Comparison of ENCODE assay signal across 43 mouse cellular contexts in the genomic region with DNA sequence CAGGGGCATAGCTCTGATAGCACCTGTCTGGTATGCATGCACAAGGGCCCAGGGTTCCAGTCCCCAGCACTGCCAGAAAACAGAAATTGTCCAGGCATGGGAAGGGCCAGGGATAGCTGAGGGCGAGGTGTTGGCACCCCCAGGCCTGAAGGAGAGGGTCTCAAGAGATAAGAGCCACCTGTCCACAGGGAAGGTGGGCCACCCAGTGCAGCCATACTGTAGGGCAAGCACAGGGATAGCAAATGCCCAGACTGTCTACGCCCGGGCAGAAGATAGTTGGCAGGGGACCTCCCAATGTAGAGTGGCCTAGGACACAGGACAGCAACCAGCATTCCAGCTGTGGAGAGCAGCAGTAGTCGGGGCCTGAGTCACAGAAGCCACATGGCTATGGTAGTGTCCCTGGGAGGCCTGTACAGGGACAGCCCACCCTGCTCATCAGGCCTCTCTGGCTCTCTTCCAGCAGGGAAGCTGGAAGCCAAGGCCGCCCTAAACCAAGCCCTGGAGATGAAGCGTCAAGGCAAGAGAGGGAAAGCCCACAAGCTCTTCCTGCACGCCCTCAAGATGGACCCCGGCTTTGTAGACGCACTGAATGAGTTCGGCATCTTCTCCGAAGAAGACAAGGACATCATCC. TPM values are rescaled to one million over a fixed set of nuclear protein-coding genes. Genes with fewer than 3 reads are reported as not detected.
DNase-seq lines count a peak whose midpoint lies in the region; ATAC-seq and TF ChIP-seq lines count a peak whose summit lies in the region.
"Had no signal": no experiment of that assay in that cellular context is flagged by ENCODE, and none has a peak within 500 bp of the region (broad histone marks: within the 10 kb centered on the region; RNA-seq: fewer than 3 reads in every experiment).

No protein-coding gene starts in this region.

- no peak for TF ChIP-seq CTCF in midbrain, postnatal 0 days (IDR thresholded peaks at IDR 0.05)

- H3K4me2 ChIP-seq in hindbrain, embryonic 13.5 days: no peak overlapping the region
- H3K4me2 ChIP-seq in midbrain, postnatal 0 days (ENCODE audit: low read depth, low read length, poor library complexity, severe bottlenecking): no peak overlapping the region
- H3K4me2 ChIP-seq in midbrain, embryonic 16.5 days (ENCODE audit: low read length): no peak overlapping the region

- no peak overlapping the region for H3K27ac ChIP-seq in hindbrain, embryonic 10.5 days
- no peak overlapping the region for H3K27ac ChIP-seq in hindbrain, embryonic 13.5 days
- H3K27ac ChIP-seq in midbrain, postnatal 0 days (ENCODE audit: low read depth, low read length): no peak overlapping the region
- no peak overlapping the region for H3K27ac ChIP-seq in midbrain, embryonic 16.5 days (ENCODE audit: low read length)
- H3K27ac ChIP-seq: embryonic facial prominence, embryonic 10.5 days; embryonic facial prominence, embryonic 15.5 days; forebrain, embryonic 15.5 days; gastrocnemius, adult 2 months; hindbrain, postnatal 0 days; intestine, embryonic 15.5 days; kidney, postnatal 0 days; limb, embryonic 15.5 days; liver, embryonic 14.5 days; lung, embryonic 15.5 days; midbrain, embryonic 12.5 days; neural tube, embryonic 15.5 days had no signal

- ATAC-seq in hindbrain, embryonic 13.5 days (ENCODE audit: low FRiP score): no peak
- ATAC-seq in midbrain, postnatal 0 days (ENCODE audit: low FRiP score): no peak
- no peak for ATAC-seq in midbrain, embryonic 16.5 days
- ATAC-seq: forebrain, embryonic 15.5 days; hindbrain, postnatal 0 days; intestine, embryonic 15.5 days had no signal

- DNase-seq in adrenal gland, adult (ENCODE audit: inconsistent age in 2 of 2, low spot score in 1 of 2): peak; percentile 29 to 56
- no peak for DNase-seq in adrenal gland, adult 8-10 months
- DNase-seq in cerebellum, adult 9-10 months: peak; percentile 48
- DNase-seq in cerebellum, postnatal 25 days: no peak
- DNase-seq in hindbrain, embryonic 10.5 days (ENCODE audit: low spot score): no peak
- no peak for DNase-seq in midbrain, postnatal 0 days (ENCODE audit: low spot score)
- DNase-seq: cerebellum, postnatal 14 days; gastrocnemius, adult 2 months; heart, postnatal 14 days; kidney, adult 2 months; kidney, postnatal 4 days; lung, postnatal 36 days; retina, postnatal 1 day; right cerebral cortex, postnatal 14 days; thymus, adult 18-20 months; thymus, postnatal 25 days had no signal

- no peak overlapping the region for H3K9ac ChIP-seq in hindbrain, embryonic 13.5 days
- 0 out of 2 replicates have a peak overlapping the region, but pooled peaks have one; percentile 4 for H3K9ac ChIP-seq in midbrain, postnatal 0 days (replicated peaks; ENCODE audit: low read length, poor library complexity, severe bottlenecking)
- H3K9ac ChIP-seq in midbrain, embryonic 16.5 days (ENCODE audit: low read depth, low read length): no peak overlapping the region
- H3K9ac ChIP-seq: embryonic facial prominence, embryonic 15.5 days; limb, embryonic 15.5 days; lung, embryonic 15.5 days; midbrain, embryonic 12.5 days had no signal

- H3K36me3 ChIP-seq in hindbrain, embryonic 10.5 days: peaks cover 55% of the 10 kb centered on the region
- H3K36me3 ChIP-seq in hindbrain, embryonic 13.5 days: peaks cover 51% of the 10 kb centered on the region
- peaks cover 40% of the 10 kb centered on the region for H3K36me3 ChIP-seq in midbrain, postnatal 0 days (ENCODE audit: insufficient read depth, low read length)
- peaks cover 28% of the 10 kb centered on the region for H3K36me3 ChIP-seq in midbrain, embryonic 16.5 days (ENCODE audit: control insufficient read depth, insufficient read depth, low read length)

- WGBS in hindbrain, embryonic 10.5 days: 90% methylated on average over 11 of the region's 11 CpGs
- 90% methylated on average over 11 of the region's 11 CpGs for WGBS in hindbrain, embryonic 13.5 days
- WGBS in midbrain, postnatal 0 days: 93% methylated on average over 11 of the region's 11 CpGs
- WGBS in midbrain, embryonic 16.5 days: 91% methylated on average over 11 of the region's 11 CpGs

- no peaks in the 10 kb centered on the region for H3K9me3 ChIP-seq in hindbrain, embryonic 10.5 days
- H3K9me3 ChIP-seq in hindbrain, embryonic 13.5 days: no peaks in the 10 kb centered on the region
- no peaks in the 10 kb centered on the region for H3K9me3 ChIP-seq in midbrain, postnatal 0 days (ENCODE audit: low read length)
- H3K9me3 ChIP-seq in midbrain, embryonic 16.5 days (replicated peaks; ENCODE audit: control insufficient read depth, low read length, poor library complexity, severe bottlenecking): no peaks in the 10 kb centered on the region
- H3K9me3 ChIP-seq: embryonic facial prominence, embryonic 10.5 days; embryonic facial prominence, embryonic 15.5 days; forebrain, embryonic 15.5 days; intestine, embryonic 15.5 days; limb, embryonic 15.5 days; lung, embryonic 15.5 days; midbrain, embryonic 12.5 days; neural tube, embryonic 15.5 days had no signal

- H3K4me1 ChIP-seq in hindbrain, embryonic 10.5 days (replicated peaks): peaks cover 27% of the 10 kb centered on the region
- peaks cover 25% of the 10 kb centered on the region for H3K4me1 ChIP-seq in hindbrain, embryonic 13.5 days (replicated peaks)
- peaks cover 7% of the 10 kb centered on the region; the same call in 1 of the 2 replicates for H3K4me1 ChIP-seq in midbrain, postnatal 0 days (ENCODE audit: insufficient read depth, low read length)
- H3K4me1 ChIP-seq in midbrain, embryonic 16.5 days (ENCODE audit: control insufficient read depth, insufficient read depth, low read length): peaks cover 19% of the 10 kb centered on the region

- 0 out of 2 replicates have a peak overlapping the region, but pooled peaks have one; percentile 81 for H3K4me3 ChIP-seq in hindbrain, embryonic 10.5 days
- no peak overlapping the region for H3K4me3 ChIP-seq in hindbrain, embryonic 13.5 days
- no peak overlapping the region for H3K4me3 ChIP-seq in midbrain, postnatal 0 days (ENCODE audit: low read depth, low read length)
- no peak overlapping the region for H3K4me3 ChIP-seq in midbrain, embryonic 16.5 days (ENCODE audit: low read depth, low read length)
- H3K4me3 ChIP-seq: forebrain, embryonic 15.5 days; gastrocnemius, adult 2 months; lung, embryonic 15.5 days; midbrain, embryonic 12.5 days; neural tube, embryonic 15.5 days had no signal

- no peaks in the 10 kb centered on the region for H3K27me3 ChIP-seq in hindbrain, embryonic 10.5 days (ENCODE audit: insufficient read depth, poor library complexity, severe bottlenecking)
- no peaks in the 10 kb centered on the region for H3K27me3 ChIP-seq in hindbrain, embryonic 13.5 days
- H3K27me3 ChIP-seq in midbrain, postnatal 0 days (ENCODE audit: insufficient read depth, low read length): no peaks in the 10 kb centered on the region
- no peaks in the 10 kb centered on the region for H3K27me3 ChIP-seq in midbrain, embryonic 16.5 days (ENCODE audit: control insufficient read depth, insufficient read depth, low read depth, low read length)
- H3K27me3 ChIP-seq: embryonic facial prominence, embryonic 15.5 days; forebrain, embryonic 15.5 days; intestine, embryonic 15.5 days; limb, embryonic 15.5 days; lung, embryonic 15.5 days; midbrain, embryonic 12.5 days; neural tube, embryonic 15.5 days had no signal

RNA-seq across cellular contexts. Expression of gene Ficd, which starts 2.1 kb away (rescaled TPM):
- total RNA-seq in adrenal gland, adult 8-10 months (2022): 10 to 100 TPM; 15.7 to 25.8 (median 17.6) TPM
- 5.3 and 5.6 TPM in 2 replicates for polyA plus RNA-seq in hindbrain, embryonic 10.5 days (2016; fragmentation: Nextera tagmentation; extraction: Ambion mirVana)
- polyA plus RNA-seq in hindbrain, embryonic 13.5 days (2015; fragmentation: Nextera tagmentation; extraction: Ambion mirVana): 8.0 and 8.2 TPM in 2 replicates
- 11.5 and 15.4 TPM in 2 replicates for total RNA-seq in midbrain, postnatal 0 days (2014; rRNA removed)
- 8.7 and 9.0 TPM in 2 replicates for polyA plus RNA-seq in midbrain, postnatal 0 days (2015; fragmentation: Nextera tagmentation; extraction: Ambion mirVana)
- polyA plus RNA-seq in midbrain, embryonic 16.5 days (2015; fragmentation: Nextera tagmentation; extraction: Ambion mirVana): 9.4 and 10.9 TPM in 2 replicates

RNA-seq across cellular contexts. Expression of gene 1700069L16Rik, which starts 13.2 kb away (rescaled TPM):
- total RNA-seq in adrenal gland, adult 8-10 months (2022): not detected
- polyA plus RNA-seq in hindbrain, embryonic 10.5 days (2016; fragmentation: Nextera tagmentation; extraction: Ambion mirVana): not detected in 2 replicates
- not detected in 2 replicates for polyA plus RNA-seq in hindbrain, embryonic 13.5 days (2015; fragmentation: Nextera tagmentation; extraction: Ambion mirVana)
- total RNA-seq in midbrain, postnatal 0 days (2014; rRNA removed): not detected in 2 replicates
- not detected in 2 replicates for polyA plus RNA-seq in midbrain, postnatal 0 days (2015; fragmentation: Nextera tagmentation; extraction: Ambion mirVana)
- not detected in 2 replicates for polyA plus RNA-seq in midbrain, embryonic 16.5 days (2015; fragmentation: Nextera tagmentation; extraction: Ambion mirVana)
- total RNA-seq: adrenal gland, adult 18-20 months; CH12.LX; gastrocnemius, adult 2 months; gastrocnemius, postnatal 4 days; heart, postnatal 14 days; hindbrain, postnatal 0 days; layer of hippocampus, adult 8-10 months; layer of hippocampus, postnatal 25 days; left cerebral cortex, adult 8-10 months; left cerebral cortex, postnatal 36 days; megakaryocyte, adult 5-6 weeks; MEL had no signal
- polyA plus RNA-seq: C2C12; embryonic facial prominence, embryonic 10.5 days; embryonic facial prominence, embryonic 15.5 days; forebrain, embryonic 15.5 days; heart, embryonic 14.5 days; hindbrain, embryonic 11.5 days; hindbrain, postnatal 0 days; intestine, embryonic 15.5 days; kidney, adult 2 months; kidney, postnatal 0 days; limb, embryonic 15.5 days; liver, embryonic 14.5 days; lung, embryonic 15.5 days; midbrain, embryonic 12.5 days; neural tube, embryonic 15.5 days; small intestine, adult 2 months; stomach, embryonic 14.5 days had no signal

RNA-seq across cellular contexts. Expression of gene Sart3, which starts 34.6 kb away (rescaled TPM):
- 10 to 100 TPM; 29.5 to 47.4 (median 40.1) TPM for total RNA-seq in adrenal gland, adult 8-10 months (2022)
- polyA plus RNA-seq in hindbrain, embryonic 10.5 days (2016; fragmentation: Nextera tagmentation; extraction: Ambion mirVana): 66.0 and 77.9 TPM in 2 replicates
- 44.0 and 46.0 TPM in 2 replicates for polyA plus RNA-seq in hindbrain, embryonic 13.5 days (2015; fragmentation: Nextera tagmentation; extraction: Ambion mirVana)
- total RNA-seq in midbrain, postnatal 0 days (2014; rRNA removed): 44.7 and 51.1 TPM in 2 replicates
- polyA plus RNA-seq in midbrain, postnatal 0 days (2015; fragmentation: Nextera tagmentation; extraction: Ambion mirVana): 24.8 and 26.5 TPM in 2 replicates
- 39.8 and 47.5 TPM in 2 replicates for polyA plus RNA-seq in midbrain, embryonic 16.5 days (2015; fragmentation: Nextera tagmentation; extraction: Ambion mirVana)

RNA-seq across cellular contexts. Expression of gene Iscu, which starts 34.8 kb away (rescaled TPM):
- 1,000 to 10,000 TPM in 2 of 4 experiments, 100 to 1,000 TPM in 2; 572 to 1,204 (median 919) TPM for total RNA-seq in adrenal gland, adult 8-10 months (2022)
- polyA plus RNA-seq in hindbrain, embryonic 10.5 days (2016; fragmentation: Nextera tagmentation; extraction: Ambion mirVana): 103 and 116 TPM in 2 replicates
- polyA plus RNA-seq in hindbrain, embryonic 13.5 days (2015; fragmentation: Nextera tagmentation; extraction: Ambion mirVana): 91.5 and 93.4 TPM in 2 replicates
- 65.3 and 65.8 TPM in 2 replicates for total RNA-seq in midbrain, postnatal 0 days (2014; rRNA removed)
- 96.9 and 102 TPM in 2 replicates for polyA plus RNA-seq in midbrain, postnatal 0 days (2015; fragmentation: Nextera tagmentation; extraction: Ambion mirVana)
- 77.8 and 84.5 TPM in 2 replicates for polyA plus RNA-seq in midbrain, embryonic 16.5 days (2015; fragmentation: Nextera tagmentation; extraction: Ambion mirVana)

Comparison
In these comparisons a context has a peak if more than half of its experiments do, and no peak if none do; other contexts are left out.
1. DNase-seq: peak in adrenal gland, adult (2 of 2) and cerebellum, adult 9-10 months (single experiment); none in adrenal gland, adult 8-10 months (single experiment), cerebellum, postnatal 25 days (0 of 2), hindbrain, embryonic 10.5 days (single experiment) and midbrain, postnatal 0 days (single experiment).